Mouse (Mus musculus) cerebellum, postnatal 25 days (tissue): ENCODE measurements around the gene Nrm.

Source experiments
- DNase-seq, 2 experiments: peaks; one replicate each; pipeline ENCODE4 v3.0.0; 2021; ENCODE audit warnings: mixed read lengths in 2 of 2

Nrm gene

GRCm38 (mm10) chr17:35909186-35909918 lies 48.2 kb downstream of the Nrm start:
- DNase-seq, result peak in 1 of 2 experiments; percentile 48

- DNase-seq, result peak; percentile 88 to 94
Observed at GRCm38 (mm10) chr17:35909919-35910369, 48.8 kb downstream of the Nrm start, which contains the start of gene Atat1. Gene Atat1 (minus strand): TSS chr17:35910075.

- no peak for DNase-seq
Observed at GRCm38 (mm10) chr17:35914975-35915374, 53.9 kb downstream of the Nrm start.
